Mouse (Mus musculus): ENCODE data around the gene Gm2564.
"Not testable (repeated sequence)": the region's sequence is repeated elsewhere in the genome, so short reads cannot be mapped to it uniquely, and the experiment has no call there.

The Gm2564 gene

GRCm38 (mm10) chr4:42629419-42629818 lies at the start of gene Gm2564:
Gm2564 (plus strand) TSS chr4:42629719.
- not testable (repeated sequence) for DNase-seq (ENCODE audit: extremely low spot score, low spot score)

GRCm38 (mm10) chr4:42611895-42612294 lies 17.6 kb upstream of the Gm2564 start, which contains the start of gene Gm10591:
Gm10591 (plus strand) TSS chr4:42612195.
- not testable (repeated sequence) for DNase-seq (ENCODE audit: extremely low spot score, low spot score)

GRCm38 (mm10) chr4:42654951-42655350 lies 25.4 kb downstream of the Gm2564 start, which contains the start of gene Ccl27b:
Ccl27b (plus strand) TSS chr4:42655251.
- not testable (repeated sequence) for DNase-seq (ENCODE audit: extremely low spot score, low spot score)

- not testable (repeated sequence) for DNase-seq (ENCODE audit: extremely low spot score, low spot score)
Observed at GRCm38 (mm10) chr4:42661793-42662192, 32.3 kb downstream of the Gm2564 start, which contains the start of gene Il11ra2. Il11ra2 (minus strand) TSS chr4:42661893.

- not testable (repeated sequence) for DNase-seq (ENCODE audit: extremely low spot score, low spot score)
Observed at GRCm38 (mm10) chr4:42675415-42675814, 45.9 kb downstream of the Gm2564 start.

- DNase-seq (ENCODE audit: extremely low spot score, low spot score), result not testable (repeated sequence)
Observed at GRCm38 (mm10) chr4:42679365-42679764, 49.8 kb downstream of the Gm2564 start.

GRCm38 (mm10) chr4:42680374-42681356 lies 51.1 kb downstream of the Gm2564 start:
- not testable (repeated sequence) for DNase-seq (ENCODE audit: extremely low spot score, low spot score)
